Mouse (Mus musculus) cerebellum, adult 2 months (tissue): ENCODE measurements around the gene Crocc2.

ENCODE experiments used
- CTCF ChIP-seq: fragments of 200-500 bp; IDR thresholded peaks from 2 replicates; pipeline ENCODE4 v1.5.1; 2011; ENCODE audit warnings: low read depth, mild to moderate bottlenecking, control low read depth, low read length, moderate library complexity, borderline replicate concordance; ENCODE audit not compliant: insufficient read depth
- POLR2A ChIP-seq: fragments of 200-500 bp; IDR thresholded peaks from 2 replicates; pipeline ENCODE4 v1.6.1; 2011; ENCODE audit warnings: low read length, control low read depth, borderline replicate concordance; ENCODE audit not compliant: insufficient read depth

DNA sequence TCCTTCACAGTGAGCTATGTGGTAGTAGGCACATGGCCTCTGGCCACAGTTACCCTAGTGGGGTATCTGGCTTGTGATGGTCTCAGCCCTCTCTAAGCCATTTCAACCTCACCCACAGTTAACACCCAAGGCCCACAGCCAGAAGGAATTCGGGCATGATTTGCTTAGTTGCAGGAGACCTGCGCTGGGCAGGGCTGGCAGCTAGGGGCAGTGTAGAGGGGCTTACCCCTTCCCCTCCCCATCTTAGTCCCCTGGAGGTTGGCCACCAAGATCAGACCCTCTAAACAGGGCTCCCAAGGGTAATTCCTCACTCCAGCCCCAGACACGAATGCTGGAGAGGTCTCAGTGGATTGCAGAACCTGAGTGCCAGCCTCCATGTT is 68.0 kb downstream of the Crocc2 start:
- TF ChIP-seq CTCF (peak; percentile 53), POLR2A (no peak)
